Mouse (Mus musculus): Measurements from ENCODE around the gene Endou.

- TF ChIP-seq GATA1 (IDR thresholded peaks at IDR 0.05; ENCODE audit: low read length), result no peak
- no peak for TF ChIP-seq TAL1 (IDR thresholded peaks at IDR 0.05; ENCODE audit: low read length)
Measured at GRCm38 (mm10) chr15:97760006-97760405, 28.9 kb upstream of the Endou start.
